Comparison of ENCODE assay signal across 9 mouse cellular contexts in genomic region chr11:117686021-117686420, GRCm38 (mm10). TPM values are rescaled to one million over a fixed set of nuclear protein-coding genes. Genes with fewer than 3 reads are reported as not detected.
DNase-seq lines count a peak whose midpoint lies in the region; ATAC-seq and TF ChIP-seq lines count a peak whose summit lies in the region.
"Had no signal": no experiment of that assay in that cellular context is flagged by ENCODE, and none has a peak within 500 bp of the region (broad histone marks: within the 10 kb centered on the region; RNA-seq: fewer than 3 reads in every experiment).

No protein-coding gene starts in this region.

- no peak overlapping the region for H3K27ac ChIP-seq in embryonic facial prominence, embryonic 11.5 days (replicated peaks; ENCODE audit: low read depth, low read length)
- no peak overlapping the region for H3K27ac ChIP-seq in embryonic facial prominence, embryonic 10.5 days (replicated peaks)
- no peak overlapping the region for H3K27ac ChIP-seq in kidney, adult 2 months (ENCODE audit: insufficient read depth, low read depth, low read length)

- DNase-seq in embryonic facial prominence, embryonic 11.5 days (ENCODE audit: low spot score) = peak; percentile 17
- no peak for DNase-seq in embryonic facial prominence, embryonic 10.5 days (ENCODE audit: low spot score)
- peak; percentile 93 for DNase-seq in ES-CJ7 (ENCODE audit: low read depth, low spot score)
- DNase-seq in kidney, adult 2 months = peak; percentile 54
- no peak for DNase-seq in left cerebral cortex, adult 11 months (ENCODE audit: low spot score)
- DNase-seq in layer of hippocampus, adult 18-20 months (ENCODE audit: low spot score in 2 of 2) = no peak
- no peak for DNase-seq in cerebellum, adult 11-12 months

- TF ChIP-seq POLR2A in kidney, adult 2 months (IDR thresholded peaks at IDR 0.05; ENCODE audit: low read depth, low read length) = no peak

- no peak overlapping the region for H3K4me2 ChIP-seq in embryonic facial prominence, embryonic 11.5 days (ENCODE audit: low read depth, low read length)

- no peak for ATAC-seq in embryonic facial prominence, embryonic 11.5 days (replicated peaks; ENCODE audit: insufficient number of reproducible peaks, low FRiP score, low TSS enrichment, low read depth)
- peak; percentile 90 for ATAC-seq in megakaryocyte progenitor cell, adult 5-6 weeks (replicated peaks; ENCODE audit: poor library complexity)

- no peaks in the 10 kb centered on the region for H3K36me3 ChIP-seq in embryonic facial prominence, embryonic 11.5 days (replicated peaks; ENCODE audit: control insufficient read depth, insufficient read depth, low read depth, low read length)
- H3K36me3 ChIP-seq in embryonic facial prominence, embryonic 10.5 days (replicated peaks) = no peaks in the 10 kb centered on the region
- H3K36me3 ChIP-seq in kidney, adult 2 months (ENCODE audit: control insufficient read depth, insufficient read depth, low read length) = no peaks in the 10 kb centered on the region

- TF ChIP-seq CTCF in kidney, adult 2 months (conservative IDR thresholded peaks at IDR 0.05; ENCODE audit: insufficient read depth, insufficient read length, low read depth, low read length) = peak; percentile 55

- no peak overlapping the region for H3K4me3 ChIP-seq in embryonic facial prominence, embryonic 11.5 days (ENCODE audit: low read depth, low read length)
- no peak overlapping the region for H3K4me3 ChIP-seq in embryonic facial prominence, embryonic 10.5 days
- H3K4me3 ChIP-seq in kidney, adult 2 months (ENCODE audit: insufficient read depth, low read depth, low read length) = no peak overlapping the region

- H3K9ac ChIP-seq in embryonic facial prominence, embryonic 11.5 days (replicated peaks; ENCODE audit: low read length) = no peak overlapping the region

- H3K9me3 ChIP-seq in embryonic facial prominence, embryonic 11.5 days (replicated peaks; ENCODE audit: control insufficient read depth, low read length) = no peaks in the 10 kb centered on the region
- H3K9me3 ChIP-seq in embryonic facial prominence, embryonic 10.5 days = no peaks in the 10 kb centered on the region
- H3K9me3 ChIP-seq: G1E had no signal

- H3K4me1 ChIP-seq in embryonic facial prominence, embryonic 11.5 days (ENCODE audit: control insufficient read depth, insufficient read depth, low read length) = no peaks in the 10 kb centered on the region; the same call in 1 of the 2 replicates
- H3K4me1 ChIP-seq in embryonic facial prominence, embryonic 10.5 days = peaks cover 36% of the 10 kb centered on the region
- H3K4me1 ChIP-seq in kidney, adult 2 months (ENCODE audit: control insufficient read depth, insufficient read depth, low read length) = peaks cover 26% of the 10 kb centered on the region

- H3K27me3 ChIP-seq in embryonic facial prominence, embryonic 11.5 days (ENCODE audit: control insufficient read depth, insufficient read depth, low read length) = no peaks in the 10 kb centered on the region
- no peaks in the 10 kb centered on the region for H3K27me3 ChIP-seq in embryonic facial prominence, embryonic 10.5 days (replicated peaks; ENCODE audit: low read depth, poor library complexity, severe bottlenecking)
- no peaks in the 10 kb centered on the region for H3K27me3 ChIP-seq in kidney, adult 2 months (replicated peaks; ENCODE audit: control insufficient read depth, insufficient read depth, low read length)

- WGBS in embryonic facial prominence, embryonic 11.5 days = 65% methylated on average over 8 of the region's 8 CpGs
- WGBS in embryonic facial prominence, embryonic 10.5 days = 62% methylated on average over 8 of the region's 8 CpGs
- 43% methylated on average over 8 of the region's 8 CpGs for WGBS in kidney, adult 2 months

RNA-seq across cellular contexts. Expression of gene Tnrc6c, which starts 31.9 kb away (rescaled TPM):
- 15.4 and 16.7 TPM in 2 replicates for polyA plus RNA-seq in embryonic facial prominence, embryonic 11.5 days (2014; fragmentation: Nextera tagmentation; extraction: Ambion mirVana)
- polyA plus RNA-seq in embryonic facial prominence, embryonic 10.5 days (2016; fragmentation: Nextera tagmentation; extraction: Ambion mirVana) = 13.9 and 15.2 TPM in 2 replicates
- 14.9 and 16.8 TPM in 2 replicates for polyA plus RNA-seq in kidney, adult 2 months (2012; rRNA removed)
- total RNA-seq in megakaryocyte progenitor cell, adult 5-6 weeks (2015) = 18.8 and 22.1 TPM in 2 replicates
- 17.8 and 19.8 TPM in 2 replicates for total RNA-seq in megakaryocyte progenitor cell, adult 5-6 weeks (2017)
- 10 to 100 TPM; 66.1 to 67.7 TPM for total RNA-seq in layer of hippocampus, adult 18-20 months (2021)

Comparison
In these comparisons a context has a peak if more than half of its experiments do, and no peak if none do; other contexts are left out.
1. DNase-seq: peak in embryonic facial prominence, embryonic 11.5 days (single experiment), ES-CJ7 (single experiment) and kidney, adult 2 months (single experiment); none in embryonic facial prominence, embryonic 10.5 days (single experiment), left cerebral cortex, adult 11 months (single experiment), layer of hippocampus, adult 18-20 months (0 of 2) and cerebellum, adult 11-12 months (single experiment).